Mouse (Mus musculus) cerebellum, adult 18-20 months (tissue): ENCODE data around the gene Zfpm1.

Experiments
- DNase-seq, 2 experiments: peaks; one replicate each; pipeline ENCODE4 v3.0.0; 2021

Zfpm1 gene

GRCm38 (mm10) chr8:122329553-122330239 is 47.8 kb downstream of the Zfpm1 start:
- no peak for DNase-seq

GRCm38 (mm10) chr8:122330446-122331133 is 48.6 kb downstream of the Zfpm1 start:
- DNase-seq = no peak

- no peak for DNase-seq
Measured at GRCm38 (mm10) chr8:122331134-122331523, 49.2 kb downstream of the Zfpm1 start.

GRCm38 (mm10) chr8:122332753-122333506 is 51.0 kb downstream of the Zfpm1 start:
- peak; percentile 82 to 91 for DNase-seq

- no peak for DNase-seq
Measured at GRCm38 (mm10) chr8:122333531-122333930, 51.6 kb downstream of the Zfpm1 start.

GRCm38 (mm10) chr8:122334791-122335490 is 53.0 kb downstream of the Zfpm1 start:
- no peak for DNase-seq

GRCm38 (mm10) chr8:122335638-122336250 is 53.8 kb downstream of the Zfpm1 start:
- no peak for DNase-seq

- DNase-seq = peak in 1 of 2 experiments; percentile 55
Measured at GRCm38 (mm10) chr8:122336251-122336910, 54.4 kb downstream of the Zfpm1 start.

- no peak for DNase-seq
Measured at GRCm38 (mm10) chr8:122338852-122339251, 56.9 kb downstream of the Zfpm1 start.

GRCm38 (mm10) chr8:122340761-122341160 is 58.8 kb downstream of the Zfpm1 start:
- DNase-seq = no peak

- no peak for DNase-seq
Measured at GRCm38 (mm10) chr8:122341790-122342189, 59.8 kb downstream of the Zfpm1 start.

- DNase-seq = no peak
Measured at GRCm38 (mm10) chr8:122342362-122342761, 60.4 kb downstream of the Zfpm1 start.

- DNase-seq = peak in 1 of 2 experiments; percentile 37
Measured at GRCm38 (mm10) chr8:122342806-122343209, 60.9 kb downstream of the Zfpm1 start.

- peak; percentile 28 to 39 for DNase-seq
Measured at GRCm38 (mm10) chr8:122343341-122343740, 61.4 kb downstream of the Zfpm1 start.

- peak; percentile 54 to 60 for DNase-seq
Measured at GRCm38 (mm10) chr8:122343758-122344157, 61.8 kb downstream of the Zfpm1 start.

GRCm38 (mm10) chr8:122344219-122344618 is 62.3 kb downstream of the Zfpm1 start:
- DNase-seq = peak in 1 of 2 experiments; percentile 41

- no peak for DNase-seq
Measured at GRCm38 (mm10) chr8:122345181-122346095, 63.5 kb downstream of the Zfpm1 start.

GRCm38 (mm10) chr8:122347811-122348552 is 66.0 kb downstream of the Zfpm1 start:
- peak; percentile 91 to 94 for DNase-seq

GRCm38 (mm10) chr8:122349357-122350297 is 67.7 kb downstream of the Zfpm1 start:
- DNase-seq = no peak
